Mouse (Mus musculus): Measurements from ENCODE around the gene Myod1. TPM values are rescaled to one million over a fixed set of nuclear protein-coding genes. Genes with fewer than 3 reads are reported as not detected.

The Myod1 gene
- total and polyA plus RNA-seq, 2 experiments from 2014 or later: 0.11 to 2.8 TPM

DNA sequence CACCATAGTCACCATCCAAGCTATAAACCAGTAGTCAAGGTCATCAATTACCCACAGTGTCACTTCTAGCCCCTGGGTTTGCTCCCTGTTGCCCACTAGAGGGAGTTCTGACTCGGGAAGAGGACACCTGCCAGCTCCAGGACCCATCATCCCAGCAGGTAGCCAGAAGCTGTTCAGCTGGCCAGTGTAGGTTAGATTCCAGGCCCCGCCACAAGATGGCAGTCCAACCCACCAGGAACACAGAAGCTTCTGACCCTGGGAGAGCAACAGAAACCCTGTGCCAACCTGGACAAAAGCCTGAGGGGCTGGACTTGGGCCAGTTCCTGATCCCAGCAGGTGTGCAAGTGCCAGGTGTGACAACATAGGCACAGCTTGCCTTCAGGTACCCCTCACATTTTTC is 16.8 kb downstream of the Myod1 start:
- Histone ChIP-seq H3K4me1 (ENCODE audit: insufficient read depth, low read length) (no peaks in the 10 kb centered on the region), H3K36me3 (ENCODE audit: insufficient read depth, low read length) (no peaks in the 10 kb centered on the region), H3K27me3 (ENCODE audit: insufficient read depth, low read length) (peaks cover 7% of the 10 kb centered on the region), H3K9ac (replicated peaks; ENCODE audit: low read length, poor library complexity, severe bottlenecking) (no peak overlapping the region), H3K9me3 (ENCODE audit: low read length) (no peaks in the 10 kb centered on the region), H3K27ac (ENCODE audit: low read depth, low read length) (no peak overlapping the region), H3K4me3 (ENCODE audit: low read depth, low read length) (no peak overlapping the region), H3K4me2 (ENCODE audit: low read depth, low read length, poor library complexity, severe bottlenecking) (no peak overlapping the region)
- peak; percentile 96 for TF ChIP-seq CTCF (IDR thresholded peaks at IDR 0.05)
- WGBS: 0% methylated on average over 2 of the region's 2 CpGs
- ATAC-seq (ENCODE audit: low FRiP score) (peak; percentile 35; the same call in 1 of the 2 replicates), DNase-seq (ENCODE audit: low spot score) (peak; percentile 91)

GRCm38 (mm10) chr7:46393718-46394511 is 17.6 kb downstream of the Myod1 start:
- Histone ChIP-seq H3K27me3 (ENCODE audit: insufficient read depth, low read length) (peaks cover 7% of the 10 kb centered on the region), H3K4me3 (ENCODE audit: low read depth, low read length) (no peak overlapping the region), H3K9ac (replicated peaks; ENCODE audit: low read length, poor library complexity, severe bottlenecking) (0 out of 2 replicates have a peak overlapping the region, but pooled peaks have one; percentile 24), H3K36me3 (ENCODE audit: insufficient read depth, low read length) (no peaks in the 10 kb centered on the region), H3K4me1 (ENCODE audit: insufficient read depth, low read length) (peaks cover 4% of the 10 kb centered on the region), H3K27ac (ENCODE audit: low read depth, low read length) (no peak overlapping the region), H3K4me2 (ENCODE audit: low read depth, low read length, poor library complexity, severe bottlenecking) (no peak overlapping the region), H3K9me3 (ENCODE audit: low read length) (no peaks in the 10 kb centered on the region)
- WGBS: 52% methylated on average over 12 of the region's 12 CpGs
- DNase-seq (ENCODE audit: low spot score) (no peak), ATAC-seq (ENCODE audit: low FRiP score) (no peak)
- no peak for TF ChIP-seq CTCF (IDR thresholded peaks at IDR 0.05)

- H3K4me2 ChIP-seq (ENCODE audit: low read depth, low read length, poor library complexity, severe bottlenecking): no peak overlapping the region
- H3K9me3 ChIP-seq (ENCODE audit: low read length): no peaks in the 10 kb centered on the region
- H3K4me3 ChIP-seq (ENCODE audit: low read depth, low read length): no peak overlapping the region
- H3K36me3 ChIP-seq (ENCODE audit: insufficient read depth, low read length): no peaks in the 10 kb centered on the region
- DNase-seq (ENCODE audit: low spot score): no peak
- H3K27ac ChIP-seq (ENCODE audit: low read depth, low read length): no peak overlapping the region
- H3K9ac ChIP-seq (replicated peaks; ENCODE audit: low read length, poor library complexity, severe bottlenecking): no peak overlapping the region
- peaks cover 14% of the 10 kb centered on the region for H3K4me1 ChIP-seq (ENCODE audit: insufficient read depth, low read length)
- ATAC-seq (ENCODE audit: low FRiP score): no peak
- peaks cover 7% of the 10 kb centered on the region for H3K27me3 ChIP-seq (ENCODE audit: insufficient read depth, low read length)
- 71% methylated on average over 4 of the region's 4 CpGs for WGBS
- no peak for TF ChIP-seq CTCF (IDR thresholded peaks at IDR 0.05)
These were observed 18.7 kb downstream of the Myod1 start for GRCm38 (mm10) chr7:46394933-46395332.

DNA sequence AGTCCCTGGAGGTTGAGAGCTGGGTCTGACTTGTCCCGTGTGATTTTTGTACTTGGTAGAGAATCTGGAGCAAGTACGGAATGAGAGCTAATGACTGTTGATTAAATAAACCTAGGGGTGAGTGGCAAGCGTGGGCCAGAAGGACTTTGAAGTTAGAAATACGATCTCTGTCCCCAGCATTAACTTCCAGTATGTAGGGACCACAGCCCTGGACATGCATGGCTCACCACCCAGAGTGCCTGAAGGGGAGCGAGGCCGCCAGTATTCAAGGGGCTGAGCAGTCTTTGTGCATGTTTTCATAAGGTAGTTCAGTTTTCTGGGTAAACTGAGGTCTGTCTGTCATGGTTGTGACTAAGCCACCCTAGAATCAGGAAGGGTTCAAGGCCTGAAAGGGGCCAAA is 19.3 kb downstream of the Myod1 start:
- Histone ChIP-seq H3K4me2 (ENCODE audit: low read depth, low read length, poor library complexity, severe bottlenecking) (peak overlapping the region; percentile 70), H3K36me3 (ENCODE audit: insufficient read depth, low read length) (no peaks in the 10 kb centered on the region), H3K27me3 (ENCODE audit: insufficient read depth, low read length) (peaks cover 7% of the 10 kb centered on the region), H3K27ac (ENCODE audit: low read depth, low read length) (no peak overlapping the region), H3K9me3 (ENCODE audit: low read length) (no peaks in the 10 kb centered on the region), H3K9ac (replicated peaks; ENCODE audit: low read length, poor library complexity, severe bottlenecking) (no peak overlapping the region), H3K4me3 (ENCODE audit: low read depth, low read length) (peak overlapping the region; percentile 64; the same call in 1 of the 2 replicates), H3K4me1 (ENCODE audit: insufficient read depth, low read length) (peaks cover 14% of the 10 kb centered on the region)
- no peak for DNase-seq (ENCODE audit: low spot score)
- ATAC-seq (ENCODE audit: low FRiP score): no peak
- no peak for TF ChIP-seq CTCF (IDR thresholded peaks at IDR 0.05)
- 40% methylated on average over 6 of the region's 6 CpGs for WGBS

- TF ChIP-seq CTCF (IDR thresholded peaks at IDR 0.05): peak; percentile 46
- DNase-seq (ENCODE audit: low spot score) (peak; percentile 91), ATAC-seq (ENCODE audit: low FRiP score) (peak; percentile 71)
- Histone ChIP-seq H3K4me3 (ENCODE audit: low read depth, low read length) (peak within 1 kb of the TSS; percentile 64), H3K27me3 (ENCODE audit: insufficient read depth, low read length) (peaks cover 7% of the 10 kb centered on the region), H3K9me3 (ENCODE audit: low read length) (no peaks in the 10 kb centered on the region), H3K36me3 (ENCODE audit: insufficient read depth, low read length) (no peaks in the 10 kb centered on the region), H3K9ac (replicated peaks; ENCODE audit: low read length, poor library complexity, severe bottlenecking) (peak within 1 kb of the TSS; percentile 92), H3K27ac (ENCODE audit: low read depth, low read length) (peak within 1 kb of the TSS; percentile 84), H3K4me2 (ENCODE audit: low read depth, low read length, poor library complexity, severe bottlenecking) (peak within 1 kb of the TSS; percentile 70), H3K4me1 (ENCODE audit: insufficient read depth, low read length) (peaks cover 16% of the 10 kb centered on the region)
- WGBS: 0% methylated on average over 41 of the region's 93 CpGs
These were observed 20.1 kb downstream of the Myod1 start, which contains the start of gene Kcnc1 for GRCm38 (mm10) chr7:46396231-46396927. Gene Kcnc1 (plus strand): TSS chr7:46396497.

Measured in midbrain, postnatal 0 days (tissue).